ENCODE assay signal across 10 mouse cellular contexts in genomic region chr5:135657703-135658373, GRCm38 (mm10). TPM values are rescaled to one million over a fixed set of nuclear protein-coding genes. Genes with fewer than 3 reads are reported as not detected.
A peak's percentile ranks its signal among the peaks of the same experiment; 100 is the strongest.
DNase-seq lines count a peak whose midpoint lies in the region; ATAC-seq and TF ChIP-seq lines count a peak whose summit lies in the region.
"Had no signal": no experiment of that assay in that cellular context is flagged by ENCODE, and none has a peak within 500 bp of the region (broad histone marks: within the 10 kb centered on the region; RNA-seq: fewer than 3 reads in every experiment).

No protein-coding gene starts in this region.

- peak overlapping the region; percentile 31 for H3K4me2 ChIP-seq in heart, embryonic 15.5 days
- peak overlapping the region; percentile 40 for H3K4me2 ChIP-seq in liver, embryonic 14.5 days (ENCODE audit: low read depth)

- no peaks in the 10 kb centered on the region for H3K36me3 ChIP-seq in heart, embryonic 15.5 days
- H3K36me3 ChIP-seq in liver, embryonic 14.5 days (replicated peaks; ENCODE audit: control insufficient read depth, insufficient read depth, low read depth): no peaks in the 10 kb centered on the region

- no peaks in the 10 kb centered on the region for H3K27me3 ChIP-seq in heart, embryonic 15.5 days
- H3K27me3 ChIP-seq in liver, embryonic 14.5 days (ENCODE audit: control insufficient read depth, insufficient read depth, low read length): no peaks in the 10 kb centered on the region

- H3K4me1 ChIP-seq in heart, embryonic 15.5 days (replicated peaks): 0 out of 2 replicates have a peak, but pooled peaks cover 8% of the 10 kb centered on the region
- 0 out of 4 replicates have a peak, but pooled peaks cover 0 to 2% of the 10 kb centered on the region in 2 experiments for H3K4me1 ChIP-seq in liver, embryonic 14.5 days (replicated peaks; ENCODE audit: control insufficient read depth in 2 of 2, insufficient read depth in 2 of 2, low read length in 1 of 2)

- H3K27ac ChIP-seq in heart, embryonic 15.5 days: no peak overlapping the region
- no peak overlapping the region for H3K27ac ChIP-seq in liver, embryonic 14.5 days

- H3K4me3 ChIP-seq in heart, embryonic 15.5 days: no peak overlapping the region
- H3K4me3 ChIP-seq in liver, embryonic 14.5 days (ENCODE audit: insufficient read depth in 1 of 2, low read depth in 2 of 2, low read length in 2 of 2): no peak overlapping the region

- intact Hi-C loops in heart, postnatal 36 days (cut with DNase I): no loop called here

- TF ChIP-seq EP300 in liver, embryonic 14.5 days (IDR thresholded peaks at IDR 0.05; ENCODE audit: low read depth): no peak

- ATAC-seq in heart, embryonic 15.5 days (replicated peaks; ENCODE audit: insufficient number of reproducible peaks, insufficient read depth, low FRiP score, low read depth): no peak
- ATAC-seq in liver, embryonic 14.5 days (ENCODE audit: insufficient read depth): peak; percentile 63; the same call in 1 of the 2 replicates
- ATAC-seq: inflammation-experienced regulatory T-cells, adult 6 months had no signal

- 0 out of 2 replicates have a peak overlapping the region, but pooled peaks have one; percentile 33 for H3K9ac ChIP-seq in heart, embryonic 15.5 days
- H3K9ac ChIP-seq in liver, embryonic 14.5 days (replicated peaks): no peak overlapping the region

- DNase-seq in heart, postnatal 36 days: no peak
- DNase-seq in ES-CJ7 (ENCODE audit: low read depth, low spot score): peak; percentile 63
- peak; percentile 30 for DNase-seq in c-Kit-positive CD71-positive TER-119-positive erythroid progenitor cells, embryonic 14.5 days (ENCODE audit: low spot score)
- DNase-seq in liver, embryonic 14.5 days (ENCODE audit: low read depth in 3 of 3, low spot score in 3 of 3): peak in 1 of 3 experiments; percentile 17
- no peak for DNase-seq in testis, postnatal 14 days (ENCODE audit: low spot score)
- no peak for DNase-seq in layer of hippocampus, postnatal 14 days (ENCODE audit: low spot score in 2 of 2)
- DNase-seq in lung, postnatal 14 days: no peak
- DNase-seq: thymus, postnatal 14 days had no signal

- 37% methylated on average over 17 of the region's 17 CpGs for WGBS in heart, embryonic 15.5 days
- 19% methylated on average over 17 of the region's 17 CpGs for WGBS in liver, embryonic 14.5 days (ENCODE audit: insufficient replicate concordance)

- no peak for TF ChIP-seq CTCF in liver, embryonic 14.5 days (IDR thresholded peaks at IDR 0.05; ENCODE audit: low read depth)

- no peaks in the 10 kb centered on the region for H3K9me3 ChIP-seq in heart, embryonic 15.5 days (replicated peaks)
- H3K9me3 ChIP-seq in liver, embryonic 14.5 days (ENCODE audit: control insufficient read depth, low read length): no peaks in the 10 kb centered on the region

RNA-seq across cellular contexts. Expression of gene Por, which starts 12.0 kb away (rescaled TPM):
- 45.0 and 57.2 TPM in 2 replicates for polyA plus RNA-seq in heart, embryonic 15.5 days (2015; fragmentation: Nextera tagmentation; extraction: Ambion mirVana)
- 10 to 100 TPM; 69.8 to 76.4 TPM for total RNA-seq in heart, postnatal 36 days (2021)
- polyA plus RNA-seq in liver, embryonic 14.5 days (2012; rRNA removed): 21.7 and 27.7 TPM in 2 replicates
- 18.1 and 21.4 TPM in 2 replicates for polyA plus RNA-seq in liver, embryonic 14.5 days (2014; fragmentation: Nextera tagmentation; extraction: Ambion mirVana)
- 10 to 100 TPM; 81.9 to 87.8 TPM for total RNA-seq in layer of hippocampus, postnatal 14 days (2021)

RNA-seq across cellular contexts. Expression of gene Rhbdd2, which starts 25.4 kb away (rescaled TPM):
- polyA plus RNA-seq in heart, embryonic 15.5 days (2015; fragmentation: Nextera tagmentation; extraction: Ambion mirVana): 27.8 and 32.7 TPM in 2 replicates
- total RNA-seq in heart, postnatal 36 days (2021): 10 to 100 TPM; 18.5 to 18.9 TPM
- polyA plus RNA-seq in liver, embryonic 14.5 days (2012; rRNA removed): 4.1 and 4.6 TPM in 2 replicates
- 7.8 and 8.3 TPM in 2 replicates for polyA plus RNA-seq in liver, embryonic 14.5 days (2014; fragmentation: Nextera tagmentation; extraction: Ambion mirVana)
- 10 to 100 TPM; 66.9 to 71.7 TPM for total RNA-seq in layer of hippocampus, postnatal 14 days (2021)

Comparison
In these comparisons a context has a peak if more than half of its experiments do, and no peak if none do; other contexts are left out.
1. DNase-seq: peak in ES-CJ7 (single experiment) and c-Kit-positive CD71-positive TER-119-positive erythroid progenitor cells, embryonic 14.5 days (single experiment); none in heart, postnatal 36 days (0 of 2), testis, postnatal 14 days (single experiment), layer of hippocampus, postnatal 14 days (0 of 2) and lung, postnatal 14 days (single experiment).